ENCODE assay signal across 15 mouse cellular contexts in genomic region chr2:106234358-106234757, GRCm38 (mm10).
"Had no signal": no experiment of that assay in that cellular context is flagged by ENCODE, and none has a peak within 500 bp of the region (broad histone marks: within the 10 kb centered on the region; RNA-seq: fewer than 3 reads in every experiment).

No protein-coding gene starts in this region.

- H3K4me3 ChIP-seq: left cerebral cortex, adult 2 months; limb, embryonic 12.5 days; liver, embryonic 13.5 days; lung, embryonic 15.5 days; megakaryocyte, embryonic 14.5 days; neural tube, embryonic 12.5 days had no signal

- H3K27me3 ChIP-seq: limb, embryonic 12.5 days; liver, embryonic 13.5 days; lung, embryonic 15.5 days; megakaryocyte, embryonic 14.5 days; neural tube, embryonic 12.5 days had no signal

- ATAC-seq: intestine, postnatal 0 days; liver, postnatal 0 days had no signal

- H3K4me2 ChIP-seq: limb, embryonic 12.5 days; liver, embryonic 13.5 days; lung, embryonic 15.5 days; neural tube, embryonic 12.5 days had no signal

- H3K27ac ChIP-seq: left cerebral cortex, adult 2 months; limb, embryonic 12.5 days; liver, embryonic 13.5 days; lung, embryonic 15.5 days; macrophage; neural tube, embryonic 12.5 days had no signal

- H3K9me3 ChIP-seq: limb, embryonic 12.5 days; liver, embryonic 13.5 days; lung, embryonic 15.5 days; neural tube, embryonic 12.5 days had no signal

- H3K4me1 ChIP-seq: limb, embryonic 12.5 days; liver, embryonic 13.5 days; lung, embryonic 15.5 days; megakaryocyte, embryonic 14.5 days; neural tube, embryonic 12.5 days had no signal

- DNase-seq: kidney, adult 8-10 months; kidney, postnatal 25 days; liver; liver, embryonic 13.5 days; liver, postnatal 0 days; lung, postnatal 14 days; right cerebral cortex, postnatal 14 days; thymus, postnatal 4 days had no signal

- H3K36me3 ChIP-seq: limb, embryonic 12.5 days; liver, embryonic 13.5 days; lung, embryonic 15.5 days; neural tube, embryonic 12.5 days had no signal

- H3K9ac ChIP-seq: limb, embryonic 12.5 days; liver, embryonic 13.5 days; liver, postnatal 0 days; lung, embryonic 15.5 days; neural tube, embryonic 12.5 days had no signal
